Mouse (Mus musculus): Measurements from ENCODE around the gene Zdhhc6. TPM values are rescaled to one million over a fixed set of nuclear protein-coding genes. Genes with fewer than 3 reads are reported as not detected.
A peak's percentile ranks its signal among the peaks of the same experiment; 100 is the strongest.

Gene Zdhhc6
- 50.1 and 69.2 TPM in 2 replicates for total RNA-seq (2015)
- 58.0 and 64.9 TPM in 2 replicates for total RNA-seq (2017)

DNA sequence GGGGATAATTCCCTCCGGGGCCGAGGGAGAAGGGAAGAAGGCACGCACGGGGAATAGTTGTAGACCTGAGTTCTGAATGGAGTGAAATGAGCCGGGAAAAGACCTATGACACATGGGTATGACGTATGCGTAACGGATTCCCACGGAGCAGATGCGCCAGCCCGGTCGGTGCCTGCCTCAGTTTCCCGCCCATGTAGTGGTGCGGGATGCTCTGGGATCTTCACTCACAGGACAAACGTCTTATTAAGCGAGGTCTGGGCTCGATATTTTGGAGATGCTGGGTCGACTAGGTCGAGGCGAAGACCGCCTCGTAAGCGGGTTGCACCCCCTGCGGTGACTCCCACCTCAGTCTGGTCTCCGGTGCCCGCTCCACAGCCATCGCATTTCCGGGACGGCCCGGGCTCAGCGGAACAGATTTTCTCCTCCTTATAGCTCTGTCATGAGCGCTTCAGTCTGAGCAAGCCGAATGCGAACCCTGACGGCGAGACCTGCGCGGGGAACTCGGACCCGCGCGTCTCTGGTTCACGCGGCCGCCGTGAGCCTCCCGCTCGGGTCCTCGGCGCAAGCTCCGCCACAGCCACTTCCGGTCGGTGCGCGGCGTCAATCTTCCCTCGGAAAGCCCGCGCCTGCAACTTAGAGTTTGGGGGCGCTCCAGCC is at the start of gene Zdhhc6:
TSS of gene Zdhhc6 (minus strand) at position 581 of the 657 bp plus-strand sequence.
- peak; percentile 82 for ATAC-seq (replicated peaks; ENCODE audit: poor library complexity)

DNA sequence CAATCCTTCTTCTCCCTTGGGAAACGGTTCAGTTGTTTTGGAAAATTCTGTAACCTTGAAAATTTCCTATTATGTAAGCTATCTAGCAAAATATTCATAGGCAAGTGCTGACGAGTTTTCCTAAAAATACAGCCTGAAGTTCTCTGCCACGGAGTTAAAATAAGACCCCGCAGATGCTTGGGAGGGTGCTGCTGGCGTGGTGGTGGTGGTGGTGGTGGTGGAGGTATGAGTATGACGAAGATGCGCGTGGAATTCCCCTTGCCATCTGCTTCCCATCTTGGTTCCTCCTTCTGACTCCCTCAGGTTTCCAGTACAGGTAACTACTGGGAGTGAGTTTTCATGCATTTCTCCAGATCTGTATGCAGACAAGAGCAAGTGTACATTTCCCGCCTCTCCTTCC is 46.8 kb upstream of the Zdhhc6 start:
- ATAC-seq (replicated peaks; ENCODE audit: poor library complexity), result no peak

DNA sequence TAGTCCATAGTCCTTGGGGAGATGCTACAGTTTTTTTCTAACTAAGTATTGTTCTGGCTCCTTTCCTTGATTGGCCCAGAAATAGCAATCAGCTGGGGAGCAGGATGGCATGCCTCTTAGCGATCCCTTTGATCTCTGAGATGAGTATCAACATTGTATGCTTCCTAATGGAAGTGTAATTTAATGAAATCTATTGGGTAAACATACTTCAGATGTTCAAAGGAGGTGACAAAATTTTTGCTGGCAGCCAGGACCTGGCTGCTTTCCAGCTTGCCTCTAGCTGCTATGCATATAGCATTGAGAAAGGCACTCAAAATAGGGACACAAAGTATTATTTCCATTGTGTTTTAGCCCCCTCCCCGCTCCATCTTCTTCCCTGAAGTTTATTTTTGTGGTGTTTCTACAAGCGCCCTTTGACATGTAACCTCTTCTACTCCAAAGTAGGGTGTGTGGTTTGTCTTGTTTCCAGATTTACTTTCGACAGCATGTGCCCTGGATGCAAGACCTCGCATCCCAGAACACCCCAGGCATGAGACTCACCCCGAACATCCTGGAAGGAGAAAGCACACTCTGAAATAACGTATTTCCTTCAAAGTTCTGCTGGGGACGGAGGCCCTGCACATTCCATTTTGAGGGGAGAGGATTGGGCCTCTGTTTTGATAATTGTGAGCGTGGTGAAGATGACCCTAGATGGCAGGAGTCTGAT is 35.0 kb upstream of the Zdhhc6 start:
- ATAC-seq (replicated peaks; ENCODE audit: poor library complexity), result no peak

- ATAC-seq (replicated peaks; ENCODE audit: poor library complexity), result peak; percentile 54
Observed at GRCm38 (mm10) chr19:55348187-55348586, 32.4 kb upstream of the Zdhhc6 start.

DNA sequence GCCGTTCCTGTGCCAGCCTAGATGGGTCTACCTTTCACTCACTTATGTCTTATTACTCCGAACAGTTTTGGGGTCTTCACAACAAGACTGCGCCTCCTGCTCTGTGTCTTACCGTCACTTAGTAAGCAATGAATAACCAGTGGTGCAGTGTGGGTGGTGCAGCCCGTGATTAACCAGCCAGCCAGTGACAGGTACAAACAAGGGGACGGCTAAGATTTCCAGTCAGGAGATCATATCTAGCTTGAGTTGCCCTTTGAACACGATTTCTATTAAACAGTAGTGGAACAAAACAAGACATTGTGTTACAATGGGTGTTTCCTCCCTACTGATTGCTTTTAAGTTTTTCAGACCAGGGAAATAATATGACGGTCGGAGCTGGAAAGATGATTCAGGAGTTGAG is 27.4 kb upstream of the Zdhhc6 start:
- ATAC-seq (replicated peaks; ENCODE audit: poor library complexity), result no peak

- ATAC-seq (replicated peaks; ENCODE audit: poor library complexity), result no peak
Observed at GRCm38 (mm10) chr19:55342423-55342822, 26.6 kb upstream of the Zdhhc6 start.

DNA sequence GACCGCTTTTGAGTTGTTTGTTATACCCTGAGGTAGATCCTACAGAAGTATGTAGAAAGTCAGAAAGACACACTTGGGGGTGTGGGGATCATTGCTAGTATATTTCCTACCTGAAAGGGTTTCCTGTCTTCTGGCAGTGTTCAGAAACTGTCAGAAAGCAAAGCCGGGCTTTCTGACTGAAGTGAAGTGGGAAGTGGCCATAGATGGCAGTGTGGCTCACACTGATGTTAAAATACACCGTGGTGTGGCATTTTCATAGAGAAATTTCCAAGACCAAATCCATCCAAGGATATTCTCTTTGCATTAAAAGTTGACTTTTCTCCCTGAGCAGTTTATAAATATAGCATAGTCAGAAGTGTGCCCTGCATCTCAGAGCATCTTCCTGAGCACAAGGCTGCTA is 25.5 kb upstream of the Zdhhc6 start:
- ATAC-seq (replicated peaks; ENCODE audit: poor library complexity), result no peak

DNA sequence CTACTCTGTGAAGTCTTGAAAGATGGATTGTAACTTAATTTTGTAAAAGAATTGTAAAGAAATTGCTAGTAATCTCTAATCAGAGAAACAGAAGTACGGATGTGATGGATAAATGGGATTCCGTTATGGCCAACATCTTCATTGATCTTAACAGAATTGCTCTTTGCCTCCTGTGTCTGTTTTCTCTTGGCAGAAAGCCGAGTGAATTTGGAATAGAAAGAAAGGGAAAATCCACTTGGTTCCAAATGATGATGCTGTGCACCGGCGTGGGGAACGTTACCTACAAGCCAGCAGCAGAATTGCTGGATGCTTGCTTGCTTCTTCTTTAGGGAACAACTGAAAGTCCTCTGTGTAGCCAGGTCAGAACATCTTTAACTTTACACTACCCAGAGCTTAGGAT is 24.7 kb upstream of the Zdhhc6 start:
- ATAC-seq (replicated peaks; ENCODE audit: poor library complexity), result no peak

DNA sequence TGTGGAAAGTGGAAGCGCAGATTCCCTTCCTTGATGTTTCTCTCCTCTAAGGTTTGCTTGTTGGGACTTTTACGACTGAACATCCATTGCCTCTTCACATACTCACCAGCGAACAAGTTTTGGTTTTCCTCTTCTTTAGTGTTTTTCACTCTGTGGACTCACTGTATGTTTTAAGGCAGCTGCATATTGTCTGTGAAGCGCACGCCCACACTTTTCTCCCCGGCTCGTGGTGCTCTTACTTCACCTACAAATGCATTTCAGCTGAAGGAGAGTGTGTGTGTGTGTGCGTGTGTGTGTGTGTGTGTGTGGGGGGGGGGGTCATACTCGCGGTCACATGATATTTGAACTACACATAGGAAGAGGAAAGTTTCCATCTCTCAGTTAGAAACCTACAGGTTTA is 21.8 kb upstream of the Zdhhc6 start:
- no peak for ATAC-seq (replicated peaks; ENCODE audit: poor library complexity)

GRCm38 (mm10) chr19:55337066-55337465 is 21.2 kb upstream of the Zdhhc6 start:
- no peak for ATAC-seq (replicated peaks; ENCODE audit: poor library complexity)

GRCm38 (mm10) chr19:55336441-55336840 is 20.6 kb upstream of the Zdhhc6 start:
- no peak for ATAC-seq (replicated peaks; ENCODE audit: poor library complexity)

DNA sequence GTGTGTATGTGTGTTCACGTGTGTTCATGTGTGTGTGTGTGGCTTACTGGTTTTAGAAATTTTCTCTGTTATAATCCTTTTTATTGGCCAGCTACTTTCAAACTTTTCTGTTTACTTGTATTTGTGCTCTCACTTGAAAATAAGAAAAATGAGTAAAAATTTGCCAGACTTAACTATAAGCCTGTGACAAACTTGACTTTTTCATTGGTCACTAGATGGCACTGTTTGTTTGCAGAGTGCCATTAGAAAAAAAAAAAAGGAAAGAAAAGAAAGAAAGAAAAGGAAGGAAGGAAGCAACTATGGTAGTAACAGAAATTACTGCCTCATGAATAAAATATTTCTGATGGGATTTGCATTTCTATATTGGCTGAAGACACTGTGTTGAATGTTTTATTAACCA is 20.0 kb upstream of the Zdhhc6 start:
- no peak; the same call in 1 of the 2 replicates for ATAC-seq (replicated peaks; ENCODE audit: poor library complexity)

DNA sequence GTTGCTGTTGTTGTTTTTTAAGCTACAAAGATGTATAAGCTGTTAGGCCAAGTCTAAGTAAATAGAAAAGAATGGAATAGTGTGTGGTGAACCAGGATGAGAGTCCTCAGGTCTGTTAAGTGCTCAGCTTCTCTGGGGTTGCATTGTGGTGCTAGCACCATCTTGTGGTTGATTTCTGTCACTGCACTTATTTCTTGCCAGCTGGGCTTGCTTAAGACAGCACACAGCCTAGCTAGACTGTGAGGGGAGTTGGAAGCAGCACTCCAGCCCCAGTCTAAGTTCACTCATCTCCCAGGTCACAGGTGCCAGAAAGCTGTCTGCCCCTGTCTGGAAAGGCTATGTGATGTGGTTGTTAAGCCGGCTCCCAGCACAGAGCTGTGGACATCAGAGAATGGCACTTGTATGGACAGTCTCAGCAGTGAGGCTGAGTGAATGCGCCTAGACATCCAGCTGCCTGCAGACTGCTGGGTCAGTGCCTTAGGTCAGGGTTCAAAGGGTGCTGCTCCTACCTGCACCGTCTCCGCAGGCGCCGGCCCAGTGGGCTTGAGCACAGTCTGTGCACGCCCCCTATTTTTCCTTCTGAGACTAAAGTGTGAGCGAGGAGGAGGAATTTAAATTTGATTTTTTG is 16.9 kb upstream of the Zdhhc6 start:
- ATAC-seq (replicated peaks; ENCODE audit: poor library complexity), result peak; percentile 99

DNA sequence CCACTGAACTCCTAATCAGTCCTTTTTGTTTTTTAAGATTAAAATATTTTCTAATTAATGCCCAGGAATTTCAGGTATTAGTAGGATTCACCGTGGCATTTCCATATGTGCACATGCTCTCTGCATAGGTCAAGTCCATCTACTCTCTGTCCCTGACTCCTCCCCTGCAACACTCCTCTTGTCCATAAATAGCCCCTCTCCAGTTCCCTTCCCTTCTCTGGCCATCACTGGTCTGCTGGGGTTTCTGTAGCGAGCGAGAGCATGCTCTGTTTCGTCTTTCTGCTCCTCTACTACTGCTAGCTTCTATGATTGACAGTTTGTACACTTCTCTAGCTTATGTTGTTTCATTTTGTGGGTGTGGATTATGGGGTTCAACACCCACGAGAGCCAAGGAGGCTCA is 15.9 kb upstream of the Zdhhc6 start:
- ATAC-seq (replicated peaks; ENCODE audit: poor library complexity), result no peak

DNA sequence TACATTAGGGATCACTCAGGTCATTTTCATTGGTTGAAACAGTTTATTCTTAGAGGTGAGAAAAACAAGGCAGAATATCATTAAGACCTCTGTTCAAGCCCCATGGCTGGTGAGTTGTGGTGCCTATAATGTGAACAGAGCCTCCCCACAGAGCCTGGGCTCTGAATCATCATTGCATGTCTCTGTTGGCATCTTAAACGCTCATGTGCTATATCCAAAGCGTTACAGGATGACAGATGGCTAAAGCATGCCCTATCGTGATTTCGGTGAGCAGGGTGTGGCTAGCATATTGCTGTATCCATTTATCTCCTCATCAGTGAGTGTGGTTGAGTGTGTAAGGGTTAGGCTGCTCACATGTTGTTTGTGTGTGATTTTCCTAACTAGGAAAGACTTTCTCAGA is 11.7 kb upstream of the Zdhhc6 start:
- ATAC-seq (replicated peaks; ENCODE audit: poor library complexity), result no peak

DNA sequence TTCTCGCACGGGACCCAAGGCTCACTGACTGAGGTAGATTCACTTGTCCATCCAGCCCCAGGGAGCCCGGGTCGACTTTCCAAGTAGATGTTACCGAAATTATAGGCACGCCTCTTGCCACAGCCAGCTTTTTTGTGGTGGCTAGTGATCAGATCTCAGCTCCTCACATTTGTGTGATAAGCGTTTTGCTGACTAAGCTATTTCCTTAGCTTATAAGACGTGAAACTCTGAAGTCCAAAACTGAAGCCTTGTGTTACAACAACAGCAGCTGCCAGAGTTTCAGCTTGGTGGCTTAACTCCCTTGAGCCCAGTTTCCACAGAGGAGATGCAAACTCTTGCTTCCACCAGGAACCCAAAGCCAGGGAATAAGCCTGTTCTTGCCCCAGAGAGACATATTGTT is 6.8 kb upstream of the Zdhhc6 start:
- ATAC-seq (replicated peaks; ENCODE audit: poor library complexity), result no peak

- ATAC-seq (replicated peaks; ENCODE audit: poor library complexity), result no peak
Observed at GRCm38 (mm10) chr19:55319521-55319920, 3.7 kb upstream of the Zdhhc6 start.

GRCm38 (mm10) chr19:55319036-55319435 is 3.2 kb upstream of the Zdhhc6 start:
- ATAC-seq (replicated peaks; ENCODE audit: poor library complexity), result no peak

GRCm38 (mm10) chr19:55316901-55317300 is 1.1 kb upstream of the Zdhhc6 start:
- no peak for ATAC-seq (replicated peaks; ENCODE audit: poor library complexity)

DNA sequence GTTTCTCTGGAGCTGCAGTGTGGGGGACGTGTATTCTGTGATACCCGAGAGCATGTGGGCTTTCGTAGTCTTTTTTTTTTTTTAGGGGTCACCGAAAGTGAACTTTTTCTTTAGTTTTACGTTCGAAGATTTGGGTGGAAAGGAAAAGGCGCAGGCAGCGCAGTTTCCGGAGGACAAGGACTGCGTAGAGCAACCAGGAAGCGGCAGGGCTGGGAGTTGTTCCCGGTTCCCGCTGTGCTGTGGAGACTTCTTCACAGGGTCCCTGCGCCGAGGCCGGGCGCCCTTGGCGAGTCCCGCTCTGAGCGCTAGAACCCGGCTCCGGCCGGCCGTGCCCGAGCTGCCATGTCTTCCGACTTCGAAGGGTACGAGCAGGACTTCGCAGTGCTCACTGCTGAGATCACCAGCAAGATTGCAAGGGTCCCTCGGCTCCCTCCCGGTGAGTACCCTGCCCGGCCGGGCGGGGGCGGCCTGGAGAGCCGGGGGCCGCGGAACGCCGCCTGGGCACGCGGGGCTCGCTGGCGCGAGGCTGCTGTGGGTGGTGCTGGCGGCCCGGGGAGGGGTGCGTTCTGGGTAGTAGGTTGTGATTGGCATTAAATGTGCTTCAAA is 380 bp upstream of the Zdhhc6 start, which contains the start of gene Vti1a:
TSS of gene Vti1a (plus strand) at position 187 of the 606 bp plus-strand sequence.
- ATAC-seq (replicated peaks; ENCODE audit: poor library complexity), result peak; percentile 91

- no peak for ATAC-seq (replicated peaks; ENCODE audit: poor library complexity)
Observed at GRCm38 (mm10) chr19:55313649-55314048, 2.2 kb downstream of the Zdhhc6 start.

- ATAC-seq (replicated peaks; ENCODE audit: poor library complexity), result no peak
Observed at GRCm38 (mm10) chr19:55311874-55312273, 4.0 kb downstream of the Zdhhc6 start.

Data from megakaryocyte progenitor cell, adult 5-6 weeks (primary cell).